Mouse (Mus musculus): Measurements from ENCODE around the gene Pard3b. TPM values are rescaled to one million over a fixed set of nuclear protein-coding genes. Genes with fewer than 3 reads are reported as not detected.

The Pard3b gene
- polyA plus RNA-seq, 1 experiment from 2014 or later: 21.4 TPM

DNA sequence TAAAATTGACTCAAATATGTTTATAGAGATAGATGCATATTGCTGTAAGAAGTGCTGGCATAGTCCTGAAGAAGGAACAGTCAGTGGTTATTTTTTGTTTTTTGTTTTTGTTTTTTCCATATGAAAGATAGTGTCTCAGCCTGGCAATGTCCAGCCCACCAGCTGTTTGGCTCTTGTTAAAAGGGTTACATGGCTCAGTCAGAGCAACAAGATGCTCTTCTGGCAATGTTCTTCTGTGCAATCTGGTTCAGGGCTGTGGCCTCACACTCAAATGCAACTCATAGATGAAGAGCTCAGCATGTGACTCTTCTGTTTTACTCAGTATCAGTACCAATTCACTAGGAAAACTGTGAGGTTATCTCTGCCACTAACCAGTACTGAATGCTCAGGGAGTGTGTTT is 104.2 kb downstream of the Pard3b start:
- H3K36me3 ChIP-seq (ENCODE audit: insufficient read depth, low read length): no peaks in the 10 kb centered on the region
- no peak overlapping the region for H3K27ac ChIP-seq
- no peaks in the 10 kb centered on the region for H3K9me3 ChIP-seq (replicated peaks; ENCODE audit: low read length)
- no peaks in the 10 kb centered on the region for H3K27me3 ChIP-seq (ENCODE audit: insufficient read depth, low read length)
- no peaks in the 10 kb centered on the region for H3K4me1 ChIP-seq (replicated peaks; ENCODE audit: insufficient read depth, low read length)
- no peak overlapping the region for H3K4me2 ChIP-seq (ENCODE audit: low read length)
- H3K9ac ChIP-seq (ENCODE audit: low read depth, low read length): no peak overlapping the region
- TF ChIP-seq CTCF (IDR thresholded peaks at IDR 0.05; ENCODE audit: low read depth): no peak
- ATAC-seq (replicated peaks; ENCODE audit: low FRiP score, low read depth): no peak
- no peak overlapping the region for H3K4me3 ChIP-seq (replicated peaks; ENCODE audit: low read depth, low read length)
- DNase-seq (ENCODE audit: low spot score): no peak

DNA sequence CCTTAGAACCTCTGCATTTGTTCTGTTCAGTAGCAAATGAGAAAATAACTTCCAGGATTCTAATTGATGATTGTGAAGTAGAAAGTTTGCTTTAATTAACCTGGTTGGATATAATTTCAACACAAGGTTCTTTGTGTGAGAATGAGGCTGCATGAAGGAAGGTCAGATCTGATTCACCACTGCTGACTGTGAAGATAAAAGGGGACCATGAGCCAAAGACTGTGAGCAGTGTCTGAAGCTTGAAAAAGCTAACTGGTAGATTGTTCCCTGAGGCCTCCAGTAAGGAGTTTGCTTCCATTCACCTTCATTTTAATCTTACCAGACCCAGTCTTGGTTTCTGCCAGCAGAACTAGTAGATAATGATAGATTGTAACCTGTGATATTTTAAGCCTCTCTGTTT is 108.9 kb downstream of the Pard3b start:
- Histone ChIP-seq H3K27ac (no peak overlapping the region), H3K9me3 (replicated peaks; ENCODE audit: low read length) (no peaks in the 10 kb centered on the region), H3K4me1 (replicated peaks; ENCODE audit: insufficient read depth, low read length) (no peaks in the 10 kb centered on the region), H3K4me3 (replicated peaks; ENCODE audit: low read depth, low read length) (no peak overlapping the region), H3K27me3 (ENCODE audit: insufficient read depth, low read length) (no peaks in the 10 kb centered on the region), H3K36me3 (ENCODE audit: insufficient read depth, low read length) (no peaks in the 10 kb centered on the region), H3K9ac (ENCODE audit: low read depth, low read length) (no peak overlapping the region), H3K4me2 (ENCODE audit: low read length) (no peak overlapping the region)
- DNase-seq (ENCODE audit: low spot score): no peak
- ATAC-seq (replicated peaks; ENCODE audit: low FRiP score, low read depth): no peak
- no peak for TF ChIP-seq CTCF (IDR thresholded peaks at IDR 0.05; ENCODE audit: low read depth)

DNA sequence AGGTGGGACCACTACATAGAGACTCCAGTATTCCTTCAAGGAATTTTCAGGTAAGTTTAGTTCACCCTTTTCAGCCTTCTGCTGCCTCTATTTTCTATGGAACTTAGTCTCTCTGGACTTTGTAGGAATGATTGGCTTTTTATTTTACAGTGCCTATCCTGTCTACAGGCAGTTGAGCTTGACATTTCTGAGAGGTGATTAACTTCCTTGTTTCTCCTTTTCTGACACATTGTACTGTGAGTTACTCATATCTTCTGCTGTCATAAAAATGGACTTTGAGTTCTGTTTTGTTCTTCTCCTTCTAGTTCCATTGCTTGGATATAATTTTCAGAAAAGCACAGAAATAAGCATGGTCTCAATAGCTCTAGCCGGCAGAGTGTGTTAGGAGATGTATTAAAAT is 112.4 kb downstream of the Pard3b start:
- H3K4me3 ChIP-seq (replicated peaks; ENCODE audit: low read depth, low read length): no peak overlapping the region
- no peak for TF ChIP-seq CTCF (IDR thresholded peaks at IDR 0.05; ENCODE audit: low read depth)
- no peak overlapping the region for H3K27ac ChIP-seq
- no peak overlapping the region for H3K4me2 ChIP-seq (ENCODE audit: low read length)
- no peaks in the 10 kb centered on the region for H3K36me3 ChIP-seq (ENCODE audit: insufficient read depth, low read length)
- ATAC-seq (replicated peaks; ENCODE audit: low FRiP score, low read depth): no peak
- H3K9me3 ChIP-seq (replicated peaks; ENCODE audit: low read length): no peaks in the 10 kb centered on the region; the same call in 1 of the 2 replicates
- no peak for DNase-seq (ENCODE audit: low spot score)
- no peak overlapping the region for H3K9ac ChIP-seq (ENCODE audit: low read depth, low read length)
- no peaks in the 10 kb centered on the region for H3K4me1 ChIP-seq (replicated peaks; ENCODE audit: insufficient read depth, low read length)
- WGBS: 96% methylated on average over 1 of the region's 1 CpGs
- no peaks in the 10 kb centered on the region for H3K27me3 ChIP-seq (ENCODE audit: insufficient read depth, low read length)

DNA sequence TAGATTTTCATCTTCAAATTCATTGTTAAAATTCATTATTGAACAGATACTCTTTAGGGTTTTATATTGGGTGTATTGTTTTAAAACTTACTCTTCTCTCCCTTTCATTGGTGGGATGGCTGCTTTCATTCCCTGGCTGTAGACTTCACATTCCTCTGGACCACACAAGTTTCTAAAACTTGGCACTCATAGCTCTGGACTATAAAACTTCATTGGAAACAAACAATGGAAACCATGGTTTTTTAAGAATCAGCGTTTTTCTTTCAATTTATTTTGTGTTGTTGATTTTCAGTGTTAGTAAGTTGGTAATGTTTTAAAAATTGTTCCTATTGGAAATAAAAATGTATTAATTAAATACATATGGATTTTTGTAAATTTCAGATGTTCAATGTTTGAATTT is 118.1 kb downstream of the Pard3b start:
- WGBS: 78% methylated on average over 1 of the region's 1 CpGs
- Histone ChIP-seq H3K27me3 (ENCODE audit: insufficient read depth, low read length) (no peaks in the 10 kb centered on the region), H3K4me1 (replicated peaks; ENCODE audit: insufficient read depth, low read length) (no peaks in the 10 kb centered on the region), H3K27ac (no peak overlapping the region), H3K4me2 (ENCODE audit: low read length) (no peak overlapping the region), H3K36me3 (ENCODE audit: insufficient read depth, low read length) (no peaks in the 10 kb centered on the region), H3K9ac (ENCODE audit: low read depth, low read length) (no peak overlapping the region), H3K4me3 (replicated peaks; ENCODE audit: low read depth, low read length) (no peak overlapping the region), H3K9me3 (replicated peaks; ENCODE audit: low read length) (no peaks in the 10 kb centered on the region; the same call in 1 of the 2 replicates)
- TF ChIP-seq CTCF (IDR thresholded peaks at IDR 0.05; ENCODE audit: low read depth): no peak
- peak; percentile 79 for DNase-seq (ENCODE audit: low spot score)
- ATAC-seq (replicated peaks; ENCODE audit: low FRiP score, low read depth): no peak

DNA sequence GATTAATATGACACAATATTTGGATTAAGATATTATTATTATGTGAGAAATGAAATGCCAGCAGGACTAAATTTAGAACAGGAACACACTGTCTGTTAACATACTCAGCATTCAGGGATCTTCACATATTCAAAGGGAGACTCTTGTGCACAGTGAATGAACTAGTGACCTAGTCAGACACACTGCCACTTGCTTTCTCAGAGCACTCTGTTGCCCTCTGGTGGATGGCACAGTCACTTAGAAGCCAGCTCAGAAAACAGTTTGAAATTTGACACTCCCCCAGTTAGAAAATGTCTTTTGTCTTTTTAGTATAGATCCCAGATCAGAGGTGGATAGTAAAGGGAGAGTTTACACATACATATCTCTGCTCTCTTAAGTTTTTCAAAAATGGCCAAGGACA is 132.6 kb downstream of the Pard3b start:
- TF ChIP-seq CTCF (IDR thresholded peaks at IDR 0.05; ENCODE audit: low read depth): peak; percentile 93
- Histone ChIP-seq H3K36me3 (ENCODE audit: insufficient read depth, low read length) (no peaks in the 10 kb centered on the region), H3K9ac (ENCODE audit: low read depth, low read length) (no peak overlapping the region), H3K4me1 (replicated peaks; ENCODE audit: insufficient read depth, low read length) (no peaks in the 10 kb centered on the region), H3K27me3 (ENCODE audit: insufficient read depth, low read length) (no peaks in the 10 kb centered on the region), H3K4me2 (ENCODE audit: low read length) (no peak overlapping the region), H3K4me3 (replicated peaks; ENCODE audit: low read depth, low read length) (no peak overlapping the region), H3K9me3 (replicated peaks; ENCODE audit: low read length) (no peaks in the 10 kb centered on the region), H3K27ac (no peak overlapping the region)
- 0 out of 2 replicates have a peak, but pooled peaks have one; percentile 33 for ATAC-seq (replicated peaks; ENCODE audit: low FRiP score, low read depth)
- DNase-seq (ENCODE audit: low spot score): peak; percentile 90

DNA sequence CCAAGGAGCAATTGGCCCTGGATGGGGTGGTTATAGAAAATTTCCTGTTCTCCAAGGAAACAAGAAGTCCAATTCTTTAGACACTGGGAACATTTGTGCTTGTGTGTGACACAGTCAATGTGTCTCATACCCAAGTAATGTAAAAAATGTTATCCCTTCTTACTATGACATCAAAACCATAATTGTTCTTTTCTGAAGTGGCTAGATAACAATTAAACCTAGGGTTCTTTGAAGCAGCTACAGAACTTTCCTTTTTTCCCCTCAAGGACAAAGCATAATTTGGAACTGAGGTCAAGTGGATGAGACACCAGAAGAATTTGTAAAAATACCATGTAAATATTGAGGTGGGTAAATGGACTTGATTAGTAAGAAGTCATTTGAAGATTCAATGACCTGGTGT is 140.1 kb downstream of the Pard3b start:
- no peak overlapping the region for H3K9ac ChIP-seq (ENCODE audit: low read depth, low read length)
- H3K4me3 ChIP-seq (replicated peaks; ENCODE audit: low read depth, low read length): no peak overlapping the region
- H3K36me3 ChIP-seq (ENCODE audit: insufficient read depth, low read length): no peaks in the 10 kb centered on the region
- H3K9me3 ChIP-seq (replicated peaks; ENCODE audit: low read length): no peaks in the 10 kb centered on the region
- H3K27me3 ChIP-seq (ENCODE audit: insufficient read depth, low read length): no peaks in the 10 kb centered on the region
- no peak for DNase-seq (ENCODE audit: low spot score)
- no peak overlapping the region for H3K4me2 ChIP-seq (ENCODE audit: low read length)
- no peaks in the 10 kb centered on the region for H3K4me1 ChIP-seq (replicated peaks; ENCODE audit: insufficient read depth, low read length)
- ATAC-seq (replicated peaks; ENCODE audit: low FRiP score, low read depth): no peak
- H3K27ac ChIP-seq: no peak overlapping the region
- no peak for TF ChIP-seq CTCF (IDR thresholded peaks at IDR 0.05; ENCODE audit: low read depth)

DNA sequence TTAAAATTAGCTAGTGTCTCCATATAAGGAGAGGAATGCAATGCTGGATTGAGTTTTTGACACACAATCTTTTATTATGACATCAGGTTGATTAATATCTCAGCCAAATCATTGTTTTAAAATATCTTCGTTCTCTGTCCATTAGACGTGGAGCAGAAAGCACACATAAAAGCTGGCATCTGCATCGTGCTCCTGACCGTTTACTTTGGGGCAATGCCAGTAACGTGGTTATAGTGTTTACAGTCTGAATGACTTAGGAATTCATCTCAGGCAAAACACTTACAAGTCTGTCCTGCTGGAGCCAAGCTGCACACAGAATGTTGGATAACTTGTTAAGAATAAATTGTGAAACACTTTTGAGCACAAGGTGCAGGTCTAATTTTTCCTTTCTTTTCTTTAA is 141.3 kb downstream of the Pard3b start:
- TF ChIP-seq CTCF (IDR thresholded peaks at IDR 0.05; ENCODE audit: low read depth): no peak
- DNase-seq (ENCODE audit: low spot score) (peak; percentile 69), ATAC-seq (replicated peaks; ENCODE audit: low FRiP score, low read depth) (no peak)
- Histone ChIP-seq H3K27ac (no peak overlapping the region), H3K4me3 (replicated peaks; ENCODE audit: low read depth, low read length) (no peak overlapping the region), H3K4me1 (replicated peaks; ENCODE audit: insufficient read depth, low read length) (no peaks in the 10 kb centered on the region), H3K36me3 (ENCODE audit: insufficient read depth, low read length) (no peaks in the 10 kb centered on the region), H3K9ac (ENCODE audit: low read depth, low read length) (no peak overlapping the region), H3K27me3 (ENCODE audit: insufficient read depth, low read length) (no peaks in the 10 kb centered on the region), H3K9me3 (replicated peaks; ENCODE audit: low read length) (no peaks in the 10 kb centered on the region), H3K4me2 (ENCODE audit: low read length) (no peak overlapping the region)
- 35% methylated on average over 5 of the region's 5 CpGs for WGBS
